Mouse (Mus musculus) monocyte, adult 2 months (primary cell): ENCODE data around the gene Zfp428.

Source experiments
- DNase-seq, 2 experiments: peaks; one replicate each; pipeline ENCODE4 v3.0.0; 2022; ENCODE audit warnings: low spot score in 2 of 2, low read depth in 1 of 2

Zfp428 gene

DNA sequence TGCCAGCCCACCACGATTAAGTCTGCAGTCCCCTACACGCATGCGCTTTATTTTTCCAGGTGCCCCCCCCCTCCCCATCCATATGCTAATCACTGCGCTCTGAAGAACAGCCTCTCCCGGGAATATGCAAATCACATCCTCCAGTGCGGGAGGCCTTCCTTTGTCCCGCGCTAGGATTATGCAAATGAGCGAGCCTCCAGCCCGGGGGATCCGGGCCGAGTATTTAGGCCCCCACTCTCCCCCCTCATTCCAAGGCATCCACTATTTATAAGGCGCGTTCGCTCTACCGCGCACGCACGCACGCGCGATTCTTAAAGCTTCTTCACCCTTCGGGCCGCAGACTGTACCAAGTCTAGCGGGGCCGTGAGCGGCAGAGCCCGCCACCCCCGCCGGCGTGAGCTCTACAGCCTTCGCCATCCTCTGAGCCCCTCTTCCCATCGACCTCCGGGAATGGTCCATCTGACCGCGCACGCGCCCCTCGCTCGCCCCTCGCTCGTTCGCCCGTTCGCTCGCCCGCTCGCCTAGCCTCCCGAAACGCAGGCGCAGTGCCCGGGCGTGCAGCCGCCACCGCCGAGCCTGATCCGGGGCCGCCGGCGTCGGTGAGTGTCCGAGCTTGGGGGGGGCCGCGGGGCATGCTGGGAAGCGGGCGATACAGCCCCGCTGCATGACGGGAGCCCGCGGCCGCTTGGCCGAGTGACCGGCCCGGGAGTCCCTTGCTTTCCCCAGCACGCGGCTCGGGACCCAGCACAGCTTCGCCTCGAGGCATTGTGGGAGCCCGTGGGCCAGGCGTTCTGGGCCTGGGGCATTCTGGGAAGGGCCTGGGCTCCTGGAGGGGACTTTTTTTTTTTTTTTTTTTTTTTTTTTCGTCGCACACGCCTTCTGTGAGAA, at the start of gene Zfp428:
Gene Zfp428 (plus strand): TSS at position 169 of the 888 bp plus-strand sequence.
- DNase-seq = peak in 1 of 2 experiments; percentile 47

DNA sequence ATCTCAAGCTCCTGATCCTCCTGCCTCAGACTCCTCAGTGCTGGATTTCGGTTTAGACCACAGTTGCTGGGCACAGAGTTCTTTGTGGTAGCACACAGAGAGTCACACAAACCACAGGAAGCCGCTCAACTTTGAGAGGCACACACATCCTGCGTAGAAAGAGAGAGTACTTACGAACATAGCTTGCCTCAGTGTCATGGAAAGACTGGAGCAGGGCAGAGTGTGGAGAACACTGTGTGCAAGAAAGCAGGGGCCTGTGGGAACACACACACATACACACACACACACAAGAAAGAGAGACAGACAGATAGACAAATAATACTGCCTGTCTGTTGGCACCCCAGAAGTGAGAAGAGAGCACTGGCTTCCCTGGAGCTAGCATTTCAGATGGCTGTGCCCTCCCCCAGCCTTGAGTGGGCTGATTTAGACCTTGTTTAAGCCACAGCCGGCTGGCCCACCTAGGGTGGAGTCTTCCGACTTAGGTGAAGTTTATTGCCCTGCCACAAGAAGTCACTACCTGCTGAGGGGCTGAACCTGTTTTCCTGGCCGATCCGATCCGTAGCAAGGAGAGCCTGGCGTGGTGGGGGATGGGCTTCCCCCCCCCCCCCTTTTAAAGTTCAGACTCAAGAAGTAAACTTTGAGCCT, 49.0 kb upstream of the Zfp428 start:
- peak in 1 of 2 experiments; percentile 40 for DNase-seq

DNA sequence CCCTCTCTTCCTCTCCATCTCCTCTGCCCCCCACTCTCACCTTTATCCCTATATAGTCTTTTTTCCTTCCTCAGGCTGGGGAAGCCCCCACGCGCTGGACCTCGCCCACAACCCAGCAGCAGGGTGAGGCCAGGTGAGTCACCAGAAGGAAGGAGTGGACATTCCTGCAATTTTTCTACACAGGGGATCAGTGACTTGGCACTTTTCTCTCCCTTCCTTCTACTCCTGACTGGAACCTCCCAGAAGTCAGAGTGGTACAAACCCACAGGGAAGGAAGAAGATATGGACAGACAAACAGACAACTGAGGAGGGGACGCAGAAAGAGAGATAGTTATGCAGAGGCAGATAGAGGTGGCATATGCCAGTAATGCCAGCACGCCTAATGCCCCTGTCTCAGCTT, 47.4 kb upstream of the Zfp428 start:
- no peak for DNase-seq

DNA sequence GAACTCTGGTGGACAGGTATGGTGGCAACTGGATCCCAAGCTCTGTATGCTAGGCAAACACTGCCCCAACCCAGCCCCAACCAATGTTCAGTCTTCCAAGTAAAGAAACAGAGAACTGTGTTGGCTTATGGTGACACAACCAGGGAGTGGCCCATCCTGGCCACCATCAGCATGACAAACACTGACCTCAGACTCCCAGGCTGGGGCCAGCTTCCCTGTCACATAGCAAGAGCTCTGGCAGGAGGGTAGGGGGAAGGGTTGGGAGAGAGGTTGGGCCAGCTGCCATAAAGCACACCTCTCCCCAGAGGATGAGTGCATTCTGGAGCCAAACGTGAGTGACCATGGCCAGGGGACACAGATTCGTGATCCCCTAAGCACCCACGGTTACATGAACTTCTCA, 47.0 kb upstream of the Zfp428 start:
- peak; percentile 65 to 71 for DNase-seq

DNA sequence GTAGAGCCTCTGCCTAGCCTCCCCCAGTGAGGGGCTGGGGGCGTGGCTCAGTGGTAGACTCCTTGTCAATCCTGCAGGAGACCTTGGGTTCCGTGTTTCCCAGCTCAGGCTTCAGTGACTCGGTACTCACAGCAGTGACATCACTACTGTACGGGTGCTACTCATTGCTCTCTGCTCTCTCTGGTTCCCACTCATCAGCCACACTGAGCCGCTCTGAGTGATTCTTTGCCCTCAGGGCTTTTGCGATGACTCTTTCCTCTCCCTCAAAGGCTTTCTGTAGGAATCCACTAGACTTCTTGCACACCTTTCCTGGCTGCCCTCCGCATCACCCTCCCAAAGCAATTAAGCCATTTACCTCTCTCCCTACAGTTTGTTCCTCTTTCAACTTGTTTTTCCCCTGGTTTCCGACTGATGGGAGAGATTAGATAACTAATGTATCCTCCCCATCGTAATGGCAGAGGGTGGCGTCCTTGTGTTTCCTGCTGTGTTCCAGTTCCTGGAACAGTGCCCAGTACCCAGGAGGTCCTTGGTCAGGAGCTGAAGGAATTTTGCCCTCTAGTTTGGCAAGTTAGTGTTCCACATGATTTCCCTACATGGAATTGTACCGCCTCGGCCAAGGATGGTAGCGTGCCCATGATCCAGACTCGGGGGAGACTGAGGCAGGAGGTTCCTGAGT, 45.3 kb upstream of the Zfp428 start:
- peak in 1 of 2 experiments; percentile 48 for DNase-seq

DNA sequence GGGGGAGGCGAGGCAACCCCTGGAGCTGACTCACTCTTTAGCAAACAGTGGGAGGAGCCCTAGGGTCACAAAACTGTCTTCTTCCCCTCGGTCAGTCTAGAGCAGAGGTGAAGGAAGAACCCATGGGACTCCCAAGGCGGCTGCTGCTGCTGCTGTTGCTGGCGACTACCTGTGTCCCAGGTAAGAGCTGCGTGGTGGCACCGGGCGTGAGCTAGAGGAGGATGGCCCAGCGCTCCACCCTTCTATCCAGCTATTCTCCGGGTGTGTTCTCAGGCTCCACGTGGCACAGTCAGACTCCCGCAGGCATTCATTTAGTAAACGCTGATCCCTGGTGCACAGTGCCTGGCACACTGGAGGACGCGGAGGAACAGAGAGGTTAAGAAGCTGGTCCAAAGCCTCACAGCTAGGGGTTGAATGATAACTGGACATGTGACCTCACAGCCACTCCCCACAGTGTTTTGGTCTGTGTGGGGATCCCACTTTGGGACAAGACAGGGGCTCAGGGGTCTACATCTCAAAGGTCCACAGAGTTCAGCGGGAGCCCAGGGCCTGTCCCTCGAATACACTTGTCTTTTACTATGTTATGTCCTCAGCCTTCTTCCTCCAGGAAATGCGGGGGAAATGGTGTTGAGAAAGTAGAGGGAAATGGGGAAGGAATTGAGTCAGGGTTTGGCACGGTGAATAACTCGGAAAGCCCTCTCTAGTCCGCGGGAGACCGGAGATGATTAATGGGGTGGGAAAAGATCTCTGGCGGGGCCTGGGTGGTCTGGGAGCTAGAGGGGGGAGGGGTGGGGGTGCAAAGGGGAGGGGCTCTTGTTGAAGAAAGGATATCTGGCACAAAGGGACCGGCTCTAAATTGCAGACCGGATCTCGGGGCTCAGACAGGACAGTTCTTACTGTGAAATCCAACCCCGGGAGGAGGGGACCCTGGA, 44.2 kb upstream of the Zfp428 start, which contains the start of gene Plaur:
Gene Plaur (plus strand): TSS at position 97 of the 932 bp plus-strand sequence.
- DNase-seq = peak in 1 of 2 experiments; percentile 76

DNA sequence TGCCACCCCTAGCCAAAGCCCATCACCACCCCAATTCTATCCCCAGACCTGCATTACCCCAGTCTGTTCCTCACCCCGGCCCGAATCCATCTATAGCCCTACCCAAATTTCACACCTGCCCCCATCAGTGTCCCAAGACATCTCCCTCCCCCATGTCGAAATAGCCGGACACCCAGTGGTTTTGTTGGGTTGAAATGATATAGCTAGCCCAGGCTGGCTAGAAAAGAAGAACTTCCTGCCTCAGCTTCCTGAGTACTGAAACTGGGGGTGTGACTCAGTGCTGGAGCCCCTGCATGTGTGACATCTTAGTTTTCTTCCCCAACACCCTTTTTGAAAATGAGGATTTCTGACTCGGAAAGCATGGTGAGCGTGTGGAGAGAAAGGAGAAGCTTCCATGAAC, 40.0 kb upstream of the Zfp428 start:
- no peak for DNase-seq

DNA sequence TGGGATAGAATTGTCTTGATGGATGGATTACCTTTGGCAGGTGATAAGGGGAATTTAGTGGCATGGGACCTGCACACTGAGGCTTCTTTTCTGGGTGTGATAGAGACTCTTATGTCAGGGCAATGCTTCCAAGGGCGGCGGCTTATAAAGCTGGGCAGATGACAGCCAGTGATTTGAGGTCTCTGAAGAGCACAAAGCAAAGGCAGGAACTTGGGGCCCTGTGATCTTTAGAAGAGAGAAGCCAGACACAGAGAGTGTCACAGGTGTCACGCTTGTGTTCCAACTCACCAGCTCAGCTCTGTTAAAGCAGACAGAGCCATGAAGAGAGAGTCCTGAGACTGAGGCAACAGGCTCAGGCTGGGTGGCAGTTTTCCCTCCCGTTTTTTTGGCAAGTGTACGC, 38.9 kb upstream of the Zfp428 start:
- no peak for DNase-seq

DNA sequence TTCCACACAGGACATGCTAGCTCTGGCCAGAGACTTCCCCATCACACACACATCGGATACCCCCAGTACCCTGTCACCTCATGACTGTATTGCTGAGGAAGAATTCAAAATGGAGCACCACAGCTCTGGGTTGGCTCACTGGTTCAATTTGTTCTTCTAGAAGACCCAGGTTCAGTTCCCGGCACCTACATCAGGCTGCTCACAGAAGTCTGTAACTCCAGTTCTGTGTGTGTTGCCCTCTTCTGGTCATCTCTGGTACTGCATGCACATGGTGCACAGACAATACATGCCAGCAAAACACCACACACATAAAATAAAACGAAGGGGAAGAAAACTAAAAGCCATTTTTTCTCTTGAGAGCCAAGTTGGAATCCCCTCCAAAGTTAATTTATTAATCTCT, 37.7 kb upstream of the Zfp428 start:
- DNase-seq = peak in 1 of 2 experiments; percentile 61

DNA sequence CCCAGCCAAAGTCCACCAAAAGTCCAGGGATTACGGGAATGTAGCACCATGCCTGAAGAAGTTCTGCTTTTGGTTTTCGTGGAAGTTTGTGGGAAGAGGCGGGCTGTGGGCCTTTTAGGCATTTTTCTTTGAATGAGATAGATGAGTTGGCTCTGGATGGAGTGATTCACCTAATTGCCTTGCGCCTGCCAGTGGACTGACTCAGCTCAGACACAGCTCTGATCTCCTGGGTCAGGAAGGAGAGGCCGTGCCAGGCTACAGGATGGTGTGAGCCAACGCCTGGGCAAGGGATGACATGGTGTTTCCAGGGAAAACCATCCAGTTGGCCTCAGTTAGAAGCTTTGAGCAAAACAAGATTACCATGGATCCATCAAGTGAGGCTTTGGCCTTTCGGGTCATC, 36.5 kb upstream of the Zfp428 start:
- no peak for DNase-seq

DNA sequence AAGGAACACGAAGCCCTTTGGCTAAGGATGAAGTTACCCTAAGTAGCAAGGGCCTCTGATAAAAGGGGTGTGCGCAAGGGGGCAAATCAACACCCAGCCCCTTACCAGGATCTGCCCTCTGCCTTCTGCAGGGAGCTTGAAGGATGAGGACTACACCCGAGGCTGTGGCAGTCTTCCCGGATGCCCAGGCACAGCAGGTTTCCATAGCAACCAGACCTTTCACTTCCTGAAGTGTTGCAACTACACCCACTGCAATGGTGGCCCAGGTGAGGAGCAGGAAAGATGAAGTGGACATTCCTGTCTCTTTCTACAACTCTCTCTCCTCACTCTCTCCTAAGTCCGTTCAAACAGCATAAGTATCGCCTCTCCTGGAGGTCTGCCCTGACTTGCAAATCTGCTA, 34.4 kb upstream of the Zfp428 start:
- no peak for DNase-seq

DNA sequence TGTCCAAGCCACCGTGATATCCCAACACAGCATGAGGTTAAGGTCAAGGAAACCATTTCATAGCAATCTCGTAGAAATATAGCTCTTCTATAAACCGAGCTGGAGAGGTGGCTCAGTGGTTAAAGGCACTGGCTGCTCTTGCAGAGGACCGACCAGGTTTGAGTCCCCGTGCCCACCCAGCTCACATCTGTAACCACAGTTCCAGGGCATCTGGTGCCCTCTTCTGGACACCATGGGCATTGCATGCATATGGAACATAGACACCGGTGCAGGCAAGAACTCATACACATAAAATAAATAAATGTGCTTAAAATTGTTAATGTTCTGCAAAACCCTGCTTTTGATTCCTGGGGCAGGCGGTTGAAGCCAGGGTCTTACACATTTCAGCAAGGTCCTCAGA, 33.9 kb upstream of the Zfp428 start:
- DNase-seq = peak in 1 of 2 experiments; percentile 41

DNA sequence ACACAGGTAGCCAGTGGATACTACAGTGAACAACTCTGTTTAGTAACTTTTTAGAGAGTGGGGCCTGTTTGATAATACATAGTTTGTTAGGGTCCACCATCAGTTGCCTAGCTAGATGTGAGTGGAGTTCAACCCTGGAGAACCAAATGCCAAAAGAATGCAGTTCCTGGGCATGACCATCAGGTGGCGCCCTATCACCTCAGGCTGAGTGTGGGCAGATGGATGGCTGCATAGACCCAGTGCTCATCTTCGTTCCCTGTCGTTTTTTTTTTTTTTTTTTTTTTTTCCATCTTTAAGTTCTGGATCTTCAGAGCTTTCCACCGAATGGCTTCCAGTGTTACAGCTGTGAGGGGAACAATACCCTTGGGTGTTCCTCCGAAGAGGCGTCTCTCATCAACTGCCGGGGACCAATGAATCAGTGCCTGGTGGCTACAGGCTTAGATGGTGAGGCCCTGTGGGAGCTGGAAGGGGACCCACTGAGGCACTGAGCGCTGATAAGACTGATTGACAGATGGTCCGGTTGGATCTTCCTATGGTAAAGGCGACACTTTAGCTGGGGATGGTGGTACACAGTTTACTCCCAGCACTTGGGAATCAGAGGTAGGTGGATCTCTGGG, 32.8 kb upstream of the Zfp428 start:
- DNase-seq = peak in 1 of 2 experiments; percentile 39

DNA sequence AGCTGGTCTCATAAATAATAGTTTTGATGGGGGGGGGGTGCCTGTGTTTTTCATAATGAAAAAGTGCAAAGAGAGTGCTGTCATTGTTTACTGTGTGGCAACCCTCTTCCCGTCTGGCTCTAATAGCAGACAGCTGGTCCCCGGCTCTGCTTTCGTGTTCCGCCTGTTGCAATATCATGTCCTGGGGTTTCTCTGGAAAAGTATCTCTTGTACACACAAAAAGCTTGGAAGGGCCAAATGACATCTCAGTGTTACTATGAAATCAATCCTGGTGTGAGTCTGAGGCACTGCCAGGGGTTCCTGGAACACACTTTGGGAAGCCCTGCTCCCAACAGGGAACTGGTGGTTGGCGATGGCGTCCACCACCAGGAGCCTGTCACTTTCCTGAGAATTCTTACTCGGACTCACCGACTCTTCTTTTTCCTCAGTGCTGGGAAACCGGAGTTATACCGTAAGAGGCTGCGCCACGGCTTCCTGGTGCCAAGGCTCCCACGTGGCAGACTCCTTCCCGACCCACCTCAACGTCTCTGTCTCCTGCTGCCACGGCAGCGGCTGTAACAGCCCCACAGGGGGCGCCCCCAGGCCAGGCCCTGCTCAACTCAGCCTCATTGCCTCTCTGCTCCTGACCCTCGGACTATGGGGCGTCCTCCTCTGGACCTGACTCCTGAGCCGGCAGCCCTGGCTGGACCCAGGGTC, 31.8 kb upstream of the Zfp428 start:
- DNase-seq = no peak

DNA sequence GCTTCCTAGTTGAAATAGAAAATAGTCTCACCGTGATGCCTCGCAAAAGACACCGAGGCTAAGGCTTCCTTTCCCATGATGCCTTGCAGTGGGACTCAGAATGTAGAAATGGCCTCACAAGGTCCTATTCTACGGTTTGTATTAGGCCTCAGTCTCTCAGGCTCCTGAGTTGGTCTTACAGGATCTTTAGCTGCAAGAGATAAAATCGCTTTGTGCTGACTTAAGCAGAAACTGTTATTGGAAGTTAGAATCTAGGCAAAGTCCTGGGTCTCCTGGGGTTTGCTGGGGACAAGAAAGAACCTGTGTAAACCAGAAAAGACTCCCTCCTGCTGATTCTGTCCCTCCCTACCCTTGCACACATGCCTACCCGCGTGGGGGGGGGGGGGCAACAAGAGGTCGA, 30.5 kb upstream of the Zfp428 start:
- DNase-seq = no peak

DNA sequence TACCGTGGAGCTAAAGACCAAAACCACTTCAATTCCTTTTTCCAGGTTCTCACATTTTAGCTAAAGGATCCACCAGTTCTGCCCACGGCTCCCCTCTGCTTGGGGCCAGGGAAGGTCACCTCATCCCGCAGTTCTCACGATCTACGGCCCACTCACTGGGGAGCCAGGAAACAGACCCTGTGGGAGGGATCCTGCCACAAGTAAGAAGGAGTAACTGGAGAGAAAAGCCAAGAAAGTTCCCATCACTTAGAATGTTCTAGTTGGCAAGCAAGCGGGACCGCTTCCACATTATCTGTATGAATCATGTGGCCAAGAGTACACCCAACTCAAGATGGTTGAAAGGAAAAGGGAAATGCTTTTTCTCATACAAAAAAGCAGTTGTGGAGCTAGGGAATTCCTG, 29.9 kb upstream of the Zfp428 start:
- DNase-seq = no peak

DNA sequence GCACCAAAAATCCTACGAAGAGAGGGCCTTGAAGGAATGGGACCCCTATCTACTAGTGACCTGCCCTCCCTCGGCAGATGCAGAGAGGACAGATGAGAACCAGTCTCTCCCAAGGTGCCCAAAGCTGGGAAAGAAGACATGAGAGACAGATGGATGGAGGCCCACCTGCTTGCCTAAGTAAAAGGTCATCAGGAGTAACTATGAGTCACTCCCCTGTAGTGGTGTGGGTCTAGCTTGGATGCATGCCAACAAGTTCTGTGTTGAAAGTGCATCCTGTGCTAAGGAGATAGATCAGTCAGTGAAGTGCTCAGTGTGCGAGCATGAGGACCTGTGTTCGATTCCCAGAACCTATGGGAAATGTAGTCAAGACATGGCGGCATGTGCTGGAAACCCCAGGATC, 27.9 kb upstream of the Zfp428 start:
- no peak for DNase-seq

DNA sequence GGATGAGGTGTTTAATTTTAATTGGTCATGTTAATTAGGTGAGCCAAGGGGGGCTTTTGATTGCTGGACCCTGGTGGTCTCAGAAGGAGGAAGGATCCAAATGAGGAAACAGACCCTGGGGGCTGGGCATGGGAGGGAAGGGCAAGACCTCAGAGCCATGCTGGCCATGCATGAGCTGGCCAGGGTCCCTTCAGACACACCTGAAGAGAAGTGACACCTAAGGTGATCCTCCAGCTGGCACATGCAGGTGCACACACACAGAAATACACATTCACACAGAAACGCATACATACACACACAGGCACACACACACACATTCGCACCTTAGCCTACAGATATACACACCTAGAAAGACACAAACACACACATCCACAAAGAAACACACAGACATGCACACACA, 27.1 kb upstream of the Zfp428 start:
- no peak for DNase-seq

DNA sequence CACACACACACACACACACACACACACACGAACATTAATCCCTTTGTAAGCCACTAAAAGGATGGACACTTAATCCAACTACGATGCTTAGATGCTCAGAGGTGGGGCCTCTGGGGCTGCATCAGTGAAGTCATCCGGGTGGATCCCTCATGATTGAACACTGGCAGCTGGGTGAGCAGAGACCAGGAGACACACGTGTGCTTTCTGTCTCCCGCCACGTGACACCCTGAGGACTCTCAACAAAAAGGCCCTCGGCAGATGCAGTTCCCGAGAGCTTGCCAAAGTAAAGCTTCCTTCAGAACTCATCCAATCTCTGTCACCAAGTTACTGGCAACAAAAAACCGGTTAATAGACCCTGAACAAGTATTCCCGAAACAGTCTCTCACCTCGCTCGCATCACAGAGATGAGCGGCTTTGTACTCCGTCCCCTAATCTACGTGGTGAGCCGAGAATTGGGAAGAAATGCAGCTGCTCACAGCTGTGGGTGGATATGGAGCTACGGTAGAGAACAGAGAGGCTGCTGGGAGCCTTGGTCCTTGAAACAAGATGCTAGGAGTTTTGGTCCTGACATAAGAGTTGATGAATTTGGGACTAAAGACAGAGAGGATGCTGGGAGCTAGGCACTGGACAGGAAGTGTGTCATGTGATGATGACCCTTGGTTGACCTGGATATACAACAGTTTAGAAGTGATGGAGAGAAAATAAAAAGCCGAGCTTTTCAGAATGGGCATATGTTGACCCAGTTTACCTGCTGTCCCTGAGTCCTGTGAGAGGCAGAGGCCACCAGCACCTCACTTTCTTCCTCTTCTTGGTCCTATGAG, 26.5 kb upstream of the Zfp428 start:
- DNase-seq = no peak
